Mouse (Mus musculus) midbrain, postnatal 0 days (tissue): ENCODE measurements at regions not wholly inside any gene's neighbourhood (a gene's known extent, or its start where the extent isn't known, plus 50 kb on each side); places are given as distances from the start of the nearest gene placed in this dataset.

Experiments used
- ATAC-seq: fragments of 200-750 bp; cut with Nextera tagmentation; 2 replicates; pipeline ENCODE4 v1.8.0; 2017; ENCODE audit warnings: moderate number of reproducible peaks, mild to moderate bottlenecking, moderate TSS enrichment, moderate library complexity; ENCODE audit not compliant: low FRiP score
- DNase-seq: peaks from one replicate; pipeline ENCODE4 v3.0.0-alpha.2; 2015; ENCODE audit warnings: low spot score
- H3K27ac ChIP-seq: fragments of 300-500 bp; sonication (generic); 2 replicates; pipeline ENCODE4 v1.5.1; 2014; ENCODE audit warnings: low read depth, mild to moderate bottlenecking, low read length, mixed read lengths
- H3K27me3 ChIP-seq: fragments of 300-500 bp; sonication (generic); 2 replicates; pipeline ENCODE4 v1.6.1; 2014; ENCODE audit warnings: low read length, control low read depth, mixed read lengths; ENCODE audit not compliant: insufficient read depth
- H3K36me3 ChIP-seq: fragments of 300-500 bp; sonication (generic); 2 replicates; pipeline ENCODE4 v1.6.1; 2014; ENCODE audit warnings: low read length, control low read depth, mixed read lengths; ENCODE audit not compliant: insufficient read depth
- H3K4me1 ChIP-seq: fragments of 300-500 bp; sonication (generic); 2 replicates; pipeline ENCODE4 v1.6.1; 2014; ENCODE audit warnings: mild to moderate bottlenecking, control low read depth, antibody characterized with exemption, low read length, mixed read lengths; ENCODE audit not compliant: insufficient read depth
- H3K4me2 ChIP-seq: fragments of 300-500 bp; sonication (generic); 2 replicates; pipeline ENCODE4 v1.6.1; 2014; ENCODE audit warnings: low read depth, mild to moderate bottlenecking, low read length, mixed read lengths; ENCODE audit not compliant: poor library complexity, severe bottlenecking
- H3K4me3 ChIP-seq: fragments of 300-500 bp; sonication (generic); 2 replicates; pipeline ENCODE4 v1.5.1; 2014; ENCODE audit warnings: low read depth, mild to moderate bottlenecking, low read length, moderate library complexity
- H3K9ac ChIP-seq: fragments of 300-500 bp; sonication (generic); replicated peaks from 2 replicates; pipeline ENCODE4 v1.6.1; 2014; ENCODE audit warnings: mild to moderate bottlenecking, low read length, moderate library complexity, mixed read lengths; ENCODE audit not compliant: poor library complexity, severe bottlenecking
- H3K9me3 ChIP-seq: fragments of 300-500 bp; sonication (generic); 2 replicates; pipeline ENCODE4 v1.6.1; 2016; ENCODE audit warnings: low read length, control low read depth
- CTCF ChIP-seq: IDR thresholded peaks from 2 replicates; pipeline ENCODE4 v1.5.1; 2016; ENCODE audit warnings: antibody characterized with exemption, mild to moderate bottlenecking
- WGBS: fragments of 180-500 bp; shearing (Covaris S2); extraction: QIAGEN DNeasy Blood & Tissue Kit; methylation state at CpG from one replicate; pipeline ENCODE4 v1.1.7; 2014; 5-methylcytosine and 5-hydroxymethylcytosine counted together

GRCm38 (mm10) chr2:109510070-109510979, 164.2 kb upstream of the Bdnf start:
- Histone ChIP-seq H3K27me3 (no peaks in the 10 kb centered on the region), H3K36me3 (no peaks in the 10 kb centered on the region), H3K27ac (no peak overlapping the region), H3K4me2 (no peak overlapping the region), H3K9ac (no peak overlapping the region), H3K4me1 (no peaks in the 10 kb centered on the region), H3K4me3 (no peak overlapping the region), H3K9me3 (no peaks in the 10 kb centered on the region)
- 52% methylated on average over 8 of the region's 8 CpGs for WGBS
- ATAC-seq (0 out of 2 replicates have a peak, but pooled peaks have one; percentile 25), DNase-seq (peak; percentile 78)
- no peak for TF ChIP-seq CTCF

DNA sequence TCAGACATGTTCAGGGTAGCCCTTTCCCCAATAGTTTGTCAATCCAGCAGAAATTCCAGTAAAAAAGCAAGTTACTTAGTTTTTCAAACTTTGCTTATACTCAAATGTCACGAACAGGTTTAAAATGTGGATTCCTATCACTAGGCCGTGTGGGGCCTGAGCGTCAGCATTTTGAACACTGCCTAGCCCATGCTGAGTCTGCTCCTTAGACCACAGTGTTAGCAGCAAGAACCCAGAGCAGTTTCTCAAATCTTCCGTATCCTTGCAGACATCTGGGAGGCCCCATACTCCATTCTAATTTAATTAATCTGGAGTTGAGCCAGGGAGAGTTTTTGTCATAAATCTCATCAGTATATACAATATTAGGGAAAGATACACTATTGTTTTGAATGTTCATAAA, 163.4 kb upstream of the Bdnf start:
- no peak for DNase-seq
- Histone ChIP-seq H3K9ac (no peak overlapping the region), H3K9me3 (no peaks in the 10 kb centered on the region), H3K27me3 (no peaks in the 10 kb centered on the region), H3K4me2 (no peak overlapping the region), H3K4me1 (no peaks in the 10 kb centered on the region), H3K36me3 (no peaks in the 10 kb centered on the region), H3K4me3 (no peak overlapping the region), H3K27ac (no peak overlapping the region)
- 80% methylated on average over 4 of the region's 4 CpGs for WGBS
- TF ChIP-seq CTCF = no peak
- no peak for ATAC-seq

GRCm38 (mm10) chr2:109519261-109519660, 155.2 kb upstream of the Bdnf start:
- no peaks in the 10 kb centered on the region for H3K9me3 ChIP-seq
- WGBS = 86% methylated on average over 4 of the region's 4 CpGs
- H3K27ac ChIP-seq = no peak overlapping the region
- no peak overlapping the region for H3K4me3 ChIP-seq
- no peak for TF ChIP-seq CTCF
- ATAC-seq (no peak), DNase-seq (no peak)
- H3K9ac ChIP-seq = no peak overlapping the region
- no peaks in the 10 kb centered on the region for H3K27me3 ChIP-seq
- H3K4me1 ChIP-seq = no peaks in the 10 kb centered on the region
- H3K36me3 ChIP-seq = no peaks in the 10 kb centered on the region
- no peak overlapping the region for H3K4me2 ChIP-seq

- no peak overlapping the region for H3K9ac ChIP-seq
- H3K4me3 ChIP-seq = no peak overlapping the region
- DNase-seq (no peak), ATAC-seq (no peak)
- H3K9me3 ChIP-seq = no peaks in the 10 kb centered on the region
- H3K27ac ChIP-seq = no peak overlapping the region
- TF ChIP-seq CTCF = no peak
- H3K36me3 ChIP-seq = no peaks in the 10 kb centered on the region
- no peak overlapping the region for H3K4me2 ChIP-seq
- H3K4me1 ChIP-seq = no peaks in the 10 kb centered on the region
- 58% methylated on average over 3 of the region's 3 CpGs for WGBS
- no peaks in the 10 kb centered on the region for H3K27me3 ChIP-seq
Measured at GRCm38 (mm10) chr2:109520471-109520870, 154.0 kb upstream of the Bdnf start.

DNA sequence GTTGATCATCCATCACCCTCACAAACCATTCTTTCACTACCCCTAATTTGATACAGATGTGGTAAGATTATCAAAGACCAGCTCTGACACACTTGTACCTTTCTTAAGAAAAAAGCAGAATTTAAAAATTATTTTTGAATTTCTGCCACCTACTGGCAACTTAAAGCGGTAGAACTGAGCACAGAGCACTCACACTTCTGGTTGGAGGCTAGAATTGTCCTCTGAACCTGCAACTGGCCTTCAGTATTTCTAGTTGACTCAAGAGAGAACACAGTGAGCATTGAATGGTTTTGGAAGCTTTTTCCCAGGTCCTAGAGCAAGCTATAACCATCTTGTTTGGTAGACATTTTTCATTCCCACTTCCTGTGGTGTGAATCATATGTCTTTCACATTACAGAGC, 135.0 kb upstream of the Bdnf start:
- Histone ChIP-seq H3K4me1 (no peaks in the 10 kb centered on the region), H3K27me3 (no peaks in the 10 kb centered on the region), H3K9ac (no peak overlapping the region), H3K4me3 (no peak overlapping the region), H3K36me3 (no peaks in the 10 kb centered on the region), H3K4me2 (no peak overlapping the region), H3K9me3 (no peaks in the 10 kb centered on the region), H3K27ac (no peak overlapping the region)
- no peak for DNase-seq
- ATAC-seq = no peak
- peak; percentile 11; the same call in 1 of the 2 replicates for TF ChIP-seq CTCF
- 81% methylated on average over 1 of the region's 1 CpGs for WGBS

- WGBS = 90% methylated on average over 7 of the region's 7 CpGs
- no peaks in the 10 kb centered on the region for H3K36me3 ChIP-seq
- no peak for TF ChIP-seq CTCF
Measured at GRCm38 (mm10) chr2:109546486-109547115, 127.9 kb upstream of the Bdnf start.

More at GRCm38 (mm10) chr2:109546486-109547115, 127.9 kb upstream of the Bdnf start:
- H3K9ac ChIP-seq = no peak overlapping the region
- no peaks in the 10 kb centered on the region for H3K27me3 ChIP-seq
- no peaks in the 10 kb centered on the region for H3K9me3 ChIP-seq
- no peak overlapping the region for H3K27ac ChIP-seq
- ATAC-seq = no peak
- H3K4me1 ChIP-seq = no peaks in the 10 kb centered on the region
- H3K4me3 ChIP-seq = no peak overlapping the region
- H3K4me2 ChIP-seq = no peak overlapping the region
- DNase-seq = peak; percentile 12
